Mouse (Mus musculus) limb, embryonic 13.5 days (tissue): ENCODE results near the gene Tns4. TPM values are rescaled to one million over a fixed set of nuclear protein-coding genes. Genes with fewer than 3 reads are reported as not detected.

Experiments
- ATAC-seq: fragments of 200-750 bp; cut with Nextera tagmentation; 2 replicates; pipeline ENCODE4 v1.8.0; 2017; ENCODE audit warnings: low read depth, moderate number of reproducible peaks, moderate TSS enrichment; ENCODE audit not compliant: low FRiP score
- H3K27ac ChIP-seq: fragments of 300-500 bp; sonication (generic); 2 replicates; pipeline ENCODE4 v1.5.1; 2015; ENCODE audit warnings: inconsistent platforms, mild to moderate bottlenecking, moderate library complexity
- H3K27me3 ChIP-seq: fragments of 300-500 bp; sonication (generic); 2 replicates; pipeline ENCODE4 v1.6.1; 2015; ENCODE audit warnings: mild to moderate bottlenecking, inconsistent platforms
- H3K36me3 ChIP-seq: fragments of 300-500 bp; sonication (generic); 2 replicates; pipeline ENCODE4 v1.6.1; 2015; ENCODE audit warnings: inconsistent platforms, mild to moderate bottlenecking, moderate library complexity
- H3K4me1 ChIP-seq: fragments of 300-500 bp; sonication (generic); 2 replicates; pipeline ENCODE4 v1.6.1; 2015; ENCODE audit warnings: inconsistent platforms
- H3K4me2 ChIP-seq: fragments of 300-500 bp; sonication (generic); replicated peaks from 2 replicates; pipeline ENCODE4 v1.6.1; 2015; ENCODE audit warnings: inconsistent platforms, mild to moderate bottlenecking, moderate library complexity
- H3K4me3 ChIP-seq: fragments of 300-500 bp; sonication (generic); 2 replicates; pipeline ENCODE4 v1.5.1; 2015; ENCODE audit warnings: moderate library complexity, mild to moderate bottlenecking, inconsistent platforms
- H3K9ac ChIP-seq: fragments of 300-500 bp; sonication (generic); 2 replicates; pipeline ENCODE4 v1.6.1; 2015; ENCODE audit warnings: mild to moderate bottlenecking, inconsistent platforms
- H3K9me3 ChIP-seq: fragments of 300-500 bp; sonication (generic); 2 replicates; pipeline ENCODE4 v1.6.1; 2016; ENCODE audit warnings: inconsistent platforms
- WGBS: fragments of 180-500 bp; shearing (Covaris S2); methylation state at CpG from one replicate; pipeline ENCODE4 v1.1.7; 2015; 5-methylcytosine and 5-hydroxymethylcytosine counted together
- polyA plus RNA-seq: library from polyadenylated mRNA; unstranded; fragments of >200 nt; fragmentation: Nextera tagmentation; extraction: Ambion mirVana; gene quantifications from 2 replicates; pipeline ENCODE4 v1.2.1, GENCODE M21; 2015

The Tns4 gene
- 0.55 and 1.2 TPM in 2 replicates for polyA plus RNA-seq

GRCm38 (mm10) chr11:99089077-99089601 is at the start of gene Tns4:
Tns4 (minus strand) TSS chr11:99089306.
- Histone ChIP-seq H3K4me3 (no peak within 1 kb of the TSS), H3K4me2 (0 out of 2 replicates have a peak within 1 kb of the TSS, but pooled peaks have one; percentile 7), H3K27ac (peak within 1 kb of the TSS; percentile 22; the same call in 1 of the 2 replicates), H3K4me1 (peaks cover 9% of the 10 kb centered on the region), H3K36me3 (no peaks in the 10 kb centered on the region), H3K9me3 (no peaks in the 10 kb centered on the region), H3K27me3 (no peaks in the 10 kb centered on the region), H3K9ac (no peak within 1 kb of the TSS; the same call in 1 of the 2 replicates)
- 59% methylated on average over 14 of the region's 14 CpGs for WGBS
- ATAC-seq: no peak

DNA sequence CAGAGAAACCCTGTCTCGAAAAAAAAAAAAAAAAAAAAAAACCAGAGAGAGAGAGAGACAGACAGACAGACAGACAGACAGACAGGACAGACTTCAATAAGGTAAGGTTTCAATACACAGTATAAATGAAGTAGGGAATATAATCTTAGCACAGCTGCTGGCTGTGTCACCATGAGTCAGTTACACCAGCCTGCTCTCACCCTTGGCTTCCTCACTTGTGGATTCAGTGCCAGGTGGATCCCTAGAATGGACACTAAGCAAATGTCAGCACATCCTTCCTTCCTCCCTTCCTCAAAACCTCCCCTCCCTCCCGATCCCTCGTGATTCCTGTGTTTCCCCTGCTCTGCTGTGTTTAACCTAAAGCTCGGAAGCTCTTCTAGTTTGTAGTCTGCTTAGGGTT is 48.3 kb upstream of the Tns4 start:
- no peak overlapping the region for H3K27ac ChIP-seq
- peaks cover 64% of the 10 kb centered on the region for H3K4me1 ChIP-seq
- H3K4me2 ChIP-seq: no peak overlapping the region
- WGBS: 76% methylated on average over 4 of the region's 4 CpGs
- H3K9ac ChIP-seq: no peak overlapping the region
- ATAC-seq: no peak
- H3K36me3 ChIP-seq: no peaks in the 10 kb centered on the region
- H3K9me3 ChIP-seq: no peaks in the 10 kb centered on the region
- H3K4me3 ChIP-seq: no peak overlapping the region
- H3K27me3 ChIP-seq: no peaks in the 10 kb centered on the region

- H3K36me3 ChIP-seq: no peaks in the 10 kb centered on the region
- no peak overlapping the region for H3K9ac ChIP-seq
- peaks cover 64% of the 10 kb centered on the region for H3K4me1 ChIP-seq
- no peak overlapping the region for H3K4me2 ChIP-seq
- no peaks in the 10 kb centered on the region for H3K9me3 ChIP-seq
- H3K27ac ChIP-seq: peak overlapping the region; percentile 22; the same call in 1 of the 2 replicates
- WGBS: 64% methylated on average over 4 of the region's 4 CpGs
- H3K4me3 ChIP-seq: no peak overlapping the region
- no peak for ATAC-seq
- H3K27me3 ChIP-seq: no peaks in the 10 kb centered on the region
Observed at GRCm38 (mm10) chr11:99136961-99137360, 47.9 kb upstream of the Tns4 start.

GRCm38 (mm10) chr11:99136361-99136760 is 47.3 kb upstream of the Tns4 start:
- Histone ChIP-seq H3K9ac (no peak overlapping the region), H3K27ac (peak overlapping the region; percentile 22; the same call in 1 of the 2 replicates), H3K27me3 (no peaks in the 10 kb centered on the region), H3K36me3 (no peaks in the 10 kb centered on the region), H3K9me3 (no peaks in the 10 kb centered on the region), H3K4me1 (peaks cover 64% of the 10 kb centered on the region), H3K4me2 (no peak overlapping the region), H3K4me3 (no peak overlapping the region)
- WGBS: 47% methylated on average over 3 of the region's 3 CpGs
- ATAC-seq: no peak

DNA sequence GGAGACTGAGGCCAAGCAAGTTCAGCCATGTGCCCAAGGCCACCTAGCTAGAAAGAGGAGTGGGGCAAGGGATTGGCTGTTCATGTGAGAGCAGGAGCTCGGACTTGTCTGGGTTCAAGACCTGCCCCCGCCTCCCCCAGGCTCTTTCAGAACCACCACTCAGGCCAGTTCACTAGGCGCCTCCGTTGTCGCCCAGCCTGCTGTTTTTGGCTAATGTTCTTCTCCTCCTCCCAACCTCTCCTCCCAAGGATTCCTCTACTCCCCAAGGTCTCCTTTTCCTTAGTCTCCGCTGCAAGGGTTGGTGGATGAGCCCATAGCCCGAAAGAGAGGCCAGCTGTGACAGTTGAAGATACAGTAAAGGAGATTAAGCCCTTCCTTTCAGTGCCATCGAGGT is 45.9 kb upstream of the Tns4 start:
- Histone ChIP-seq H3K4me3 (no peak overlapping the region), H3K4me1 (peaks cover 66% of the 10 kb centered on the region)

GRCm38 (mm10) chr11:99134266-99135046 is 45.4 kb upstream of the Tns4 start:
- ATAC-seq: no peak
- H3K9ac ChIP-seq: no peak overlapping the region

More for the DNA sequence above, 45.9 kb upstream of the Tns4 start:
- ATAC-seq: no peak
- Histone ChIP-seq H3K9ac (no peak overlapping the region), H3K27ac (peak overlapping the region; percentile 88), H3K9me3 (no peaks in the 10 kb centered on the region), H3K4me2 (0 out of 2 replicates have a peak overlapping the region, but pooled peaks have one; percentile 2), H3K27me3 (no peaks in the 10 kb centered on the region), H3K36me3 (no peaks in the 10 kb centered on the region)
- WGBS: 42% methylated on average over 8 of the region's 8 CpGs

GRCm38 (mm10) chr11:99133285-99133897 is 44.3 kb upstream of the Tns4 start:
- no peaks in the 10 kb centered on the region for H3K36me3 ChIP-seq
- WGBS: 12% methylated on average over 5 of the region's 5 CpGs
- H3K4me2 ChIP-seq: no peak overlapping the region
- H3K4me3 ChIP-seq: no peak overlapping the region
- no peaks in the 10 kb centered on the region for H3K9me3 ChIP-seq
- H3K4me1 ChIP-seq: peaks cover 66% of the 10 kb centered on the region
- no peak overlapping the region for H3K9ac ChIP-seq
- ATAC-seq: no peak
- no peaks in the 10 kb centered on the region for H3K27me3 ChIP-seq
- peak overlapping the region; percentile 88 for H3K27ac ChIP-seq

More at GRCm38 (mm10) chr11:99134266-99135046, 45.4 kb upstream of the Tns4 start:
- H3K27me3 ChIP-seq: no peaks in the 10 kb centered on the region
- peaks cover 66% of the 10 kb centered on the region for H3K4me1 ChIP-seq
- H3K36me3 ChIP-seq: no peaks in the 10 kb centered on the region
- H3K4me3 ChIP-seq: no peak overlapping the region
- WGBS: 22% methylated on average over 15 of the region's 15 CpGs
- H3K27ac ChIP-seq: peak overlapping the region; percentile 88
- H3K9me3 ChIP-seq: no peaks in the 10 kb centered on the region
- H3K4me2 ChIP-seq: peak overlapping the region; percentile 2; the same call in 1 of the 2 replicates

DNA sequence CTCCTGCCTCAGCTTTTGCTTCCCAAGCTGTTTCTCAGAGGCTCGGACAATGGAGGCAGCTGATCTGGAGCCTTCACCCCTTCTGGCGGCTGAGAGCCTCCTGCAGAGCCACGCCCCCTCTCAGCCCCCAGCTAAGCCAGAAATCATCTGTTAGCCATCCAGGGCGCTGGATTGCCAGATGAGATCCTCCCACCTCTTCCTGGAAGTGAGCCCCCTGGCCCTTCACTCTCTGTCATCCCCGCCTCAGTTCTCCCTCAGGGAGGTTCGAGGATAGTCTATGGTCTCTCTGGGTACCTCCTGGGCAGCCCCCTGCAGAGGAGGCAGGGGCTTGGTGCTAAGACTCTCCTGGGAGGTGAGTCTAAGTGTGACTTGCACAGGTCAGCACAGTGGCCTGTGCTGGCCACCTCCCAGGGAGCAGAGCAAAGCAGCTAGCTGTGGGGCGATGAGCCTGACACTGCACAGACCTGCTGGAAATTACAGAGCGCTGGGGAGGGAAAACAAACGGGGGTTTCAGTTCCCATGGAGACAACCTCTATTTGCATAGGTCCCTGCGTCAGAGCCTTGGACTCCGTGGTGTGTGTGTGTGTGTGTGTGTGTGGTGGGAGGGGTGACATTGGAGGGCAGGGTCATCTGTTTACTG is 43.1 kb upstream of the Tns4 start:
- 3% methylated on average over 11 of the region's 11 CpGs for WGBS
- peak overlapping the region; percentile 55 for H3K9ac ChIP-seq
- ATAC-seq: peak; percentile 67; the same call in 1 of the 2 replicates
- no peaks in the 10 kb centered on the region for H3K9me3 ChIP-seq
- peak overlapping the region; percentile 57 for H3K4me2 ChIP-seq
- H3K4me3 ChIP-seq: peak overlapping the region; percentile 25
- peak overlapping the region; percentile 79; the same call in 1 of the 2 replicates for H3K27ac ChIP-seq
- peaks cover 71% of the 10 kb centered on the region for H3K4me1 ChIP-seq
- H3K27me3 ChIP-seq: no peaks in the 10 kb centered on the region
- no peaks in the 10 kb centered on the region for H3K36me3 ChIP-seq

- H3K4me2 ChIP-seq: peak overlapping the region; percentile 57
- H3K4me1 ChIP-seq: peaks cover 73% of the 10 kb centered on the region
- H3K9me3 ChIP-seq: no peaks in the 10 kb centered on the region
- WGBS: 28% methylated on average over 12 of the region's 12 CpGs
- no peaks in the 10 kb centered on the region for H3K27me3 ChIP-seq
- H3K9ac ChIP-seq: peak overlapping the region; percentile 55
- no peak for ATAC-seq
- H3K36me3 ChIP-seq: no peaks in the 10 kb centered on the region
- H3K27ac ChIP-seq: peak overlapping the region; percentile 79; the same call in 1 of the 2 replicates
- no peak overlapping the region for H3K4me3 ChIP-seq
Observed at GRCm38 (mm10) chr11:99131463-99131840, 42.3 kb upstream of the Tns4 start.

DNA sequence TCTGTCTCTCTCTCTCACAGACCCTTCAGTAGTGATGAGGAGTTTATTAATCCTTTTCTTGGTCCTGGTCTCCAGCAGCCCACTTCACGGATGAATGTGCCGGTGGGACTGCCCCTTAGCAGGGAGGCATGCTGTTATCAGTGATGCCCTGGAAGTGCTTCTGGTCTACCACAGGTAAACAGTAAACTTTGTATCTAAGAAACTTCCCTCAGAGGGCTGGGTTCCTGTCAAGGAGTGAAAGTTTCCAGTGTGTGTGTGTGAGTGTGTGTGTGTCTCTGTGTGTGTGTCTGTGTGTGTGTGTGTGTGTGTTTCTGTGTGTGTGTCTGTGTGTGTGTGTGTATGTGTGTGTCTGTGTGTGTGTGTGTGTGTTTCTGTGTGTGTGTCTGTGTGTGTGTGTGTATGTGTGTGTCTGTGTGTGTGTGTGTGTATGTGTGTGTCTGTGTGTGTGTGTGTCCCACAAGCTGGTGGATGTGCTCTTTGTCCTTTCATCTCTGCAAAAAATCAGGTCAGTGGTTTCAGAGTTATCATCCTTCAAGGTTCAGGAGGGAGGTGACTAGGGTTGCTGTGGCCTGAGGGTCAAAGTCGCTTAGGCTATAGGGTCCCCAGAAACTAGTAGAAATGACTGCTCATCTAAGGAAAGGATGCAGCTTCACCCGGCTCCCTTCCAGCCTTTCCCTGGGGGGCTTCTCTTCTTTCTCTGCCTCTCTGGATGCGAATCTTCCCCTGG is 41.8 kb upstream of the Tns4 start:
- H3K4me1 ChIP-seq: peaks cover 70% of the 10 kb centered on the region
- H3K9ac ChIP-seq: no peak overlapping the region
- no peaks in the 10 kb centered on the region for H3K36me3 ChIP-seq
- no peak overlapping the region for H3K4me3 ChIP-seq
- H3K27me3 ChIP-seq: no peaks in the 10 kb centered on the region
- H3K9me3 ChIP-seq: no peaks in the 10 kb centered on the region
- no peak overlapping the region for H3K27ac ChIP-seq
- WGBS: 56% methylated on average over 5 of the region's 5 CpGs
- no peak for ATAC-seq
- peak overlapping the region; percentile 57 for H3K4me2 ChIP-seq

DNA sequence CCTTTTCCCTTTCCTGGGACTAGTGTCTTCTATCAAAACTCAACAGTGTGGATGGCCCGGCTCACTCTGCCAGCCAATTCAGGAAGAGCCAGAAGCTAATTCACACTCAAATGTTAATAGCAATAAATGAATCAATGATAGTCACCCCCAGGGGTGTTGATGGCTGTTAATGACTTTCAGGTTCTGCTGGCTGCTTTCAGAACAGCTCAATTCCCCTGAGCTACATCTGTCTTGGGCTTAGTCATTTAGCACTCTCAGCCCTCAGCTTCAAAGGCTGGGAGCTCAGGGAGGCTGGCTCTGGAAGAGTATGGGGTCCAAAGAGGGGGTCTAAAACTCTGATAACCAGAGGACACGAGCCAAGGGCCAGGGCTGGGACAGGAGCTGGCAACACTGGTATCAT is 40.2 kb upstream of the Tns4 start:
- Histone ChIP-seq H3K4me2 (no peak overlapping the region), H3K9me3 (no peaks in the 10 kb centered on the region), H3K9ac (no peak overlapping the region), H3K4me3 (no peak overlapping the region), H3K27me3 (no peaks in the 10 kb centered on the region), H3K36me3 (no peaks in the 10 kb centered on the region), H3K4me1 (peaks cover 68% of the 10 kb centered on the region), H3K27ac (no peak overlapping the region)
- ATAC-seq: no peak
- WGBS: 6% methylated on average over 2 of the region's 2 CpGs
